Mouse (Mus musculus) liver, postnatal 0 days (tissue): ENCODE results near the gene Mob2. TPM values are rescaled to one million over a fixed set of nuclear protein-coding genes. Genes with fewer than 3 reads are reported as not detected.

ENCODE experiments used
- ATAC-seq: fragments of 200-750 bp; cut with Nextera tagmentation; 2 replicates; pipeline ENCODE4 v1.8.0; 2017; ENCODE audit warnings: mild to moderate bottlenecking, moderate library complexity
- DNase-seq: peaks from one replicate; pipeline ENCODE4 v3.0.0-alpha.2; 2016
- H3K27ac ChIP-seq: fragments of 300-500 bp; sonication (generic); 2 replicates; pipeline ENCODE4 v1.5.1; 2014; ENCODE audit warnings: antibody characterized with exemption, moderate library complexity, mild to moderate bottlenecking, low read depth
- H3K27me3 ChIP-seq: fragments of 300-500 bp; sonication (generic); 2 replicates; pipeline ENCODE4 v1.6.1; 2014; ENCODE audit warnings: low read length, control low read depth, mixed read lengths; ENCODE audit not compliant: insufficient read depth
- H3K36me3 ChIP-seq: fragments of 300-500 bp; sonication (generic); replicated peaks from 2 replicates; pipeline ENCODE4 v1.6.1; 2014; ENCODE audit warnings: mild to moderate bottlenecking, control low read depth, low read length, moderate library complexity, mixed read lengths; ENCODE audit not compliant: insufficient read depth
- H3K4me1 ChIP-seq: fragments of 300-500 bp; sonication (generic); 2 replicates; pipeline ENCODE4 v1.6.1; 2014; ENCODE audit warnings: antibody characterized with exemption, mild to moderate bottlenecking, control low read depth; ENCODE audit not compliant: insufficient read depth
- H3K4me2 ChIP-seq: fragments of 300-500 bp; sonication (generic); 2 replicates; pipeline ENCODE4 v1.6.1; 2014; ENCODE audit warnings: low read depth, mild to moderate bottlenecking, low read length, moderate library complexity, mixed read lengths
- H3K4me3 ChIP-seq: fragments of 300-500 bp; sonication (generic); 2 replicates; pipeline ENCODE4 v1.5.1; 2014; ENCODE audit warnings: low read depth, low read length
- H3K9ac ChIP-seq: fragments of 300-500 bp; sonication (generic); replicated peaks from 2 replicates; pipeline ENCODE4 v1.6.1; 2014; ENCODE audit warnings: mild to moderate bottlenecking, moderate library complexity
- H3K9me3 ChIP-seq: fragments of 300-500 bp; sonication (generic); 2 replicates; pipeline ENCODE4 v1.6.1; 2016; ENCODE audit warnings: mild to moderate bottlenecking, control low read depth, low read length, mixed read lengths
- CTCF ChIP-seq: sonication (generic); IDR thresholded peaks from 2 replicates; pipeline ENCODE4 v1.5.1; 2016; ENCODE audit warnings: antibody characterized with exemption, low read depth
- EP300 ChIP-seq: IDR thresholded peaks from 2 replicates; pipeline ENCODE4 v1.6.1; 2016; ENCODE audit warnings: antibody characterized with exemption, low read depth, mild to moderate bottlenecking
- WGBS: fragments of 180-500 bp; shearing (Covaris S2); extraction: QIAGEN DNeasy Blood & Tissue Kit; methylation state at CpG from one replicate; pipeline ENCODE4 v1.1.7; 2014; ENCODE audit not compliant: insufficient replicate concordance; 5-methylcytosine and 5-hydroxymethylcytosine counted together
- microRNA-seq: library from miRNA; unstranded; fragments of <30 nt; microRNA quantifications from one replicate; pipeline ENCODE4, GENCODE M21; 2016
- polyA plus RNA-seq: library from polyadenylated mRNA; unstranded; fragments of >200 nt; fragmentation: Nextera tagmentation; extraction: Ambion mirVana; gene quantifications from 2 replicates; pipeline ENCODE4 v1.2.1, GENCODE M21; 2015

Mob2 gene
- polyA plus RNA-seq, 1 experiment from 2014 or later, result 38.5 TPM

- no peak for ATAC-seq
- H3K4me2 ChIP-seq, result no peak overlapping the region
- H3K9me3 ChIP-seq, result no peaks in the 10 kb centered on the region
- no peak overlapping the region for H3K9ac ChIP-seq
- no peak overlapping the region for H3K27ac ChIP-seq
- TF ChIP-seq CTCF (no peak), EP300 (no peak)
- H3K4me1 ChIP-seq, result no peaks in the 10 kb centered on the region
- 0 out of 2 replicates have a peak, but pooled peaks cover 3% of the 10 kb centered on the region for H3K27me3 ChIP-seq
- no peak for DNase-seq
- no peak overlapping the region for H3K4me3 ChIP-seq
- WGBS, result 84% methylated on average over 3 of the region's 3 CpGs
- H3K36me3 ChIP-seq, result no peaks in the 10 kb centered on the region
These were observed 98.3 kb downstream of the Mob2 start for GRCm38 (mm10) chr7:141962521-141962920.

- Histone ChIP-seq H3K27me3 (0 out of 2 replicates have a peak, but pooled peaks cover 3% of the 10 kb centered on the region), H3K9ac (no peak overlapping the region), H3K4me1 (no peaks in the 10 kb centered on the region), H3K9me3 (no peaks in the 10 kb centered on the region), H3K4me2 (no peak overlapping the region), H3K4me3 (no peak overlapping the region), H3K36me3 (no peaks in the 10 kb centered on the region), H3K27ac (no peak overlapping the region)
- no peak for DNase-seq
- no peak for ATAC-seq
- 80% methylated on average over 3 of the region's 3 CpGs for WGBS
- TF ChIP-seq EP300, result no peak
- TF ChIP-seq CTCF, result no peak
These were observed 99.4 kb downstream of the Mob2 start for GRCm38 (mm10) chr7:141961491-141961890.

GRCm38 (mm10) chr7:141960926-141961325, 99.9 kb downstream of the Mob2 start:
- Histone ChIP-seq H3K9ac (no peak overlapping the region), H3K36me3 (no peaks in the 10 kb centered on the region), H3K9me3 (no peaks in the 10 kb centered on the region), H3K4me2 (no peak overlapping the region), H3K27me3 (0 out of 2 replicates have a peak, but pooled peaks cover 3% of the 10 kb centered on the region), H3K4me1 (no peaks in the 10 kb centered on the region), H3K27ac (no peak overlapping the region), H3K4me3 (no peak overlapping the region)
- ATAC-seq, result no peak
- no peak for DNase-seq
- no peak for TF ChIP-seq EP300
- TF ChIP-seq CTCF, result no peak
- WGBS, result 66% methylated on average over 2 of the region's 2 CpGs

- TF ChIP-seq EP300, result no peak
- TF ChIP-seq CTCF, result no peak
- H3K9ac ChIP-seq, result no peak overlapping the region
- 73% methylated on average over 1 of the region's 1 CpGs for WGBS
These were observed 101.7 kb downstream of the Mob2 start for GRCm38 (mm10) chr7:141959133-141959532.

More at GRCm38 (mm10) chr7:141959133-141959532, 101.7 kb downstream of the Mob2 start:
- no peaks in the 10 kb centered on the region for H3K4me1 ChIP-seq
- ATAC-seq, result no peak
- H3K4me3 ChIP-seq, result no peak overlapping the region
- DNase-seq, result no peak
- H3K27ac ChIP-seq, result no peak overlapping the region
- H3K9me3 ChIP-seq, result no peaks in the 10 kb centered on the region
- H3K27me3 ChIP-seq, result 0 out of 2 replicates have a peak, but pooled peaks cover 3% of the 10 kb centered on the region
- H3K36me3 ChIP-seq, result no peaks in the 10 kb centered on the region
- H3K4me2 ChIP-seq, result no peak overlapping the region

Small RNA genes within 50 kb of the gene (microRNA-seq; reads per million reads assigned to microRNA genes)
- gene Mir3104, result not detected

Other genes with a start within 250 kb of the Mob2 start
- gene Muc5b, start 222.0 kb downstream of the Mob2 start, polyA plus RNA-seq, result not detected in 2 replicates
- 15.5 and 18.7 TPM in 2 replicates for gene Tollip, start 142.6 kb downstream of the Mob2 start, polyA plus RNA-seq
- gene Brsk2, start 111.3 kb downstream of the Mob2 start, polyA plus RNA-seq, result 0.06 and 0.13 TPM in 2 replicates
- 1.8 TPM in 2 replicates for gene Dusp8, start 34.8 kb upstream of the Mob2 start, polyA plus RNA-seq
- gene Gm45618, start 59.7 kb upstream of the Mob2 start, polyA plus RNA-seq, result not detected in 2 replicates
- gene Gm39115, start 75.0 kb upstream of the Mob2 start, polyA plus RNA-seq, result not detected in 2 replicates
- not detected in 2 replicates for gene Gm45337, start 83.5 kb upstream of the Mob2 start, polyA plus RNA-seq
- not detected in 2 replicates for gene Gm29735, start 96.0 kb upstream of the Mob2 start, polyA plus RNA-seq
- not detected in 2 replicates for gene Gm4553, start 104.7 kb upstream of the Mob2 start, polyA plus RNA-seq
- not detected in 2 replicates for gene Krtap5-2, start 114.9 kb upstream of the Mob2 start, polyA plus RNA-seq
- not detected in 2 replicates for gene Gm10153, start 129.3 kb upstream of the Mob2 start, polyA plus RNA-seq
- not detected in 2 replicates for gene Krtap5-3, start 140.3 kb upstream of the Mob2 start, polyA plus RNA-seq
- not detected in 2 replicates for gene Gm7579, start 150.8 kb upstream of the Mob2 start, polyA plus RNA-seq
- not detected in 2 replicates for gene Krtap5-5, start 168.9 kb upstream of the Mob2 start, polyA plus RNA-seq
- not detected in 2 replicates for gene Gm40460, start 180.0 kb upstream of the Mob2 start, polyA plus RNA-seq
- not detected in 2 replicates for gene Gm2431, start 197.3 kb upstream of the Mob2 start, polyA plus RNA-seq
- gene Gm4559, start 213.3 kb upstream of the Mob2 start, polyA plus RNA-seq, result not detected in 2 replicates
- not detected in 2 replicates for gene Krtap5-1, start 236.1 kb upstream of the Mob2 start, polyA plus RNA-seq
- not detected in 2 replicates for gene Krtap5-4, start 242.5 kb upstream of the Mob2 start, polyA plus RNA-seq